Mouse (Mus musculus) G1E (cell line): ENCODE results near the gene Aoc1.

Experiments used
- CTCF ChIP-seq: IDR thresholded peaks from 2 replicates; pipeline ENCODE4 v1.5.1; 2012; ENCODE audit warnings: low read depth, low read length, inconsistent platforms, mixed read lengths
- GATA1 ChIP-seq: IDR thresholded peaks from 2 replicates; pipeline ENCODE4 v1.6.1; 2012; ENCODE audit warnings: borderline replicate concordance, low read length, inconsistent platforms, mixed read lengths

GRCm38 (mm10) chr6:48833515-48833914, 39.2 kb upstream of the Aoc1 start:
- no peak for TF ChIP-seq CTCF
- no peak for TF ChIP-seq GATA1
